Mouse (Mus musculus) gastrocnemius, adult 8-10 months (tissue): Measurements from ENCODE around the gene Naaladl2. TPM values are rescaled to one million over a fixed set of nuclear protein-coding genes. Genes with fewer than 3 reads are reported as not detected.

Experiments
- DNase-seq, 2 experiments: peaks; one replicate each; pipeline ENCODE4 v3.0.0; 2022; ENCODE audit warnings: low spot score in 2 of 2
- total RNA-seq, 4 experiments: library from RNA; stranded (reverse); gene quantifications; 2 replicates each; pipeline ENCODE4 v1.2.4; 2022

The Naaladl2 gene
- total RNA-seq, 4 experiments from 2014 or later, result 0.25 to 0.46 (median 0.31) TPM

GRCm38 (mm10) chr3:24942170-24942569 lies 201.9 kb downstream of the Naaladl2 start:
- no peak for DNase-seq

GRCm38 (mm10) chr3:24938507-24939182 lies 205.4 kb downstream of the Naaladl2 start:
- DNase-seq, result no peak

- DNase-seq, result no peak
Observed at GRCm38 (mm10) chr3:24921811-24922210, 222.2 kb downstream of the Naaladl2 start.

GRCm38 (mm10) chr3:24921401-24921800 lies 222.7 kb downstream of the Naaladl2 start:
- no peak for DNase-seq

- no peak for DNase-seq
Observed at GRCm38 (mm10) chr3:24905425-24905960, 238.6 kb downstream of the Naaladl2 start.

GRCm38 (mm10) chr3:24888801-24889200 lies 255.3 kb downstream of the Naaladl2 start:
- no peak for DNase-seq

- DNase-seq, result no peak
Observed at GRCm38 (mm10) chr3:24872254-24872653, 271.8 kb downstream of the Naaladl2 start.

- no peak for DNase-seq
Observed at GRCm38 (mm10) chr3:24852936-24853335, 291.1 kb downstream of the Naaladl2 start.

GRCm38 (mm10) chr3:24796739-24797138 lies 347.3 kb downstream of the Naaladl2 start:
- DNase-seq, result no peak

- DNase-seq, result no peak
Observed at GRCm38 (mm10) chr3:24787451-24788148, 356.5 kb downstream of the Naaladl2 start.

GRCm38 (mm10) chr3:24784108-24784507 lies 360.0 kb downstream of the Naaladl2 start:
- no peak for DNase-seq

GRCm38 (mm10) chr3:24783462-24783829 lies 360.6 kb downstream of the Naaladl2 start:
- no peak for DNase-seq

- no peak for DNase-seq
Observed at GRCm38 (mm10) chr3:24782784-24783461, 361.1 kb downstream of the Naaladl2 start.

- DNase-seq, result no peak
Observed at GRCm38 (mm10) chr3:24781687-24782086, 362.4 kb downstream of the Naaladl2 start.

- DNase-seq, result no peak
Observed at GRCm38 (mm10) chr3:24778416-24778815, 365.6 kb downstream of the Naaladl2 start.

- DNase-seq, result no peak
Observed at GRCm38 (mm10) chr3:24749055-24749454, 395.0 kb downstream of the Naaladl2 start.

- no peak for DNase-seq
Observed at GRCm38 (mm10) chr3:24747182-24747856, 396.7 kb downstream of the Naaladl2 start.

- no peak for DNase-seq
Observed at GRCm38 (mm10) chr3:24743946-24744345, 400.1 kb downstream of the Naaladl2 start.

GRCm38 (mm10) chr3:24719181-24719749 lies 424.8 kb downstream of the Naaladl2 start:
- no peak for DNase-seq

GRCm38 (mm10) chr3:24714770-24715169 lies 429.3 kb downstream of the Naaladl2 start:
- no peak for DNase-seq

GRCm38 (mm10) chr3:24705778-24706423 lies 438.2 kb downstream of the Naaladl2 start:
- no peak for DNase-seq
